Mouse (Mus musculus): ENCODE data around the gene C130050O18Rik.

DNA sequence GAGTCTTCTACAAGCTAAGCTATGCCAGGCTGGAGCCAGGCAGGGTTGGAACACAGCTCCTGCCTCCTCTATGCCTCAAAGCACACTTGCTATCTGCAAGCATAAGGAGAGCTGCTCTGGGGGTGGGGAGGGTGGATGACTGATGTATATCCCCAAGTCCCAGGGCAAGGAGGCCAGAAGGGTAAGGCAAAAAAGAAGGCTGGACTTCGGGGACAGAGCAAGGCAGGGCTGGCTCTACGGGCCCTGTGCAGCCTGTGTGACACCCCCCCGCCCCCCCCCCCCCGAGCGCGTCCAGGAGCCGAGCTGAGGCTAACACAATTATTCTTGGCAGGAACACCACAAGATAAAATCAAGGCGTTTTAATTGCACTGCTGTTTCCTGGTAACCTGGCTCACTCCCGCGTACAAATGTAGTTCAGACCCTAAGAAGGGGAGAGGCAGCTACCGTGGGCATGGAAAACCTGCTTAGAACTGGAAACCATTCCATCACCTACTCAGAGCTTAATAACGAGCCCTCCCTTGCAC is 24.8 kb downstream of the C130050O18Rik start:
- no peak for TF ChIP-seq POLR2A (IDR thresholded peaks at IDR 0.05; ENCODE audit: insufficient read length, low read depth)
- TF ChIP-seq MYOG (IDR thresholded peaks at IDR 0.05; ENCODE audit: control insufficient read depth in 1 of 3, insufficient read depth in 1 of 3, insufficient read length in 2 of 3, low read depth in 2 of 3), result no peak
- TF ChIP-seq TCF3 (IDR thresholded peaks at IDR 0.05; ENCODE audit: insufficient read length, low read depth), result no peak
- TF ChIP-seq CEBPB (IDR thresholded peaks at IDR 0.05; ENCODE audit: insufficient read depth, poor library complexity, severe bottlenecking), result no peak
- TF ChIP-seq USF1 (IDR thresholded peaks at IDR 0.05; ENCODE audit: low read depth), result no peak
- no peak for TF ChIP-seq SRF (IDR thresholded peaks at IDR 0.05; ENCODE audit: control insufficient read depth, insufficient read length, low read depth)
- no peak for TF ChIP-seq TCF12 (IDR thresholded peaks at IDR 0.05; ENCODE audit: insufficient read depth, poor library complexity, severe bottlenecking)
- TF ChIP-seq MAX (IDR thresholded peaks at IDR 0.05; ENCODE audit: low read depth), result no peak
- TF ChIP-seq E2F4 (IDR thresholded peaks at IDR 0.05; ENCODE audit: insufficient read depth), result no peak
- no peak for TF ChIP-seq POLR2AphosphoS2 (IDR thresholded peaks at IDR 0.05; ENCODE audit: insufficient read length, low read depth)
- TF ChIP-seq MYOD1 (IDR thresholded peaks at IDR 0.05; ENCODE audit: control insufficient read depth in 1 of 3, insufficient read length in 2 of 3, low read depth in 2 of 3), result no peak

Data from myocyte (in vitro differentiated cells).